Mouse (Mus musculus): Measurements from ENCODE around the gene Trank1. TPM values are rescaled to one million over a fixed set of nuclear protein-coding genes. Genes with fewer than 3 reads are reported as not detected.
A peak's percentile ranks its signal among the peaks of the same experiment; 100 is the strongest.

The Trank1 gene
- polyA plus RNA-seq (2016; fragmentation: Nextera tagmentation; extraction: Ambion mirVana): 0.08 and 0.21 TPM in 2 replicates

DNA sequence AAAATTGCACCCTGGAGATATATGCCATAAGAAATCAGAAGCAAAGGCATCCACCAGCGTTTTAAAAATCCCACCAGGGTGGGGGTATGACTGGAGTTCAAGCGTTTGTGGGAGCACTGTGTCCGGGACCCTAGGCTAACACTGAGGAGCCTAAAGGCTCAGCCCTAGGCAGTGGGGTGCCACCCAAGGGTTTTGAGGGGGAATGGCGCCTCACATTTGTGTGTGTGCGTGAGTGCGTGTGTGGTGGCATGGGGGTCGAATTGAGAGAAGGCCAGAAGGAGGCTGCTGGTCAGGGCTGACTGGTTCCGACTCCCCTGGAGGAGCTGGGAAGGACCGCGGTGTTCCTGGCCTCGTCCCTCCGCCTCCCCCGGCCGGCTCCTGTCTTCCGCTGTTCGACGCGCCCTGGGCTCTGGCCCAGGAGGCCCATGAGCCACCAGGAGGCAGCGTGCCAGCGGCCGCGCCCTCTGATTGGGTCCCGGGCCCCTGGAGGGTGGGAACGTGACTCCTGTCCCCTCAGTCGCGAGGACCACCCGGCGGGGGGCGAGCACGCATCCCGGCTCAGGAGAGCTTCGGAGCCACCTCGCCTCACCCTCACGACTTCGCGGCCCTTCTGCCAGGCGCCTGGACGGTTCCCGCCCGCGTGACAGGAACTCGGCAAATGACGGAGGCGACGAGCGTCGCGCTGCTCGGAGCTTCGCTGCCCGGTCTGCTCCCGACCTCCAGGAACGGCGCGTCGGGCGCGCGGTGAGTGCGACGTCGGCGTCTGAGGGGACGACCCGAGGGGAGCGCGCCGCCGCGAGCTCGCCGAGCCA, at the start of gene Trank1:
Gene Trank1, plus strand, starts transcription at position 709 of the 812 bp plus-strand sequence.
- H3K9me3 ChIP-seq: no peaks in the 10 kb centered on the region
- H3K36me3 ChIP-seq: no peaks in the 10 kb centered on the region
- H3K4me3 ChIP-seq: peak within 1 kb of the TSS; percentile 67
- DNase-seq (ENCODE audit: low spot score): no peak
- peaks cover 16% of the 10 kb centered on the region for H3K4me1 ChIP-seq
- WGBS: 10% methylated on average over 68 of the region's 72 CpGs
- H3K27ac ChIP-seq: peak within 1 kb of the TSS; percentile 56
- peaks cover 67% of the 10 kb centered on the region for H3K27me3 ChIP-seq (ENCODE audit: insufficient read depth, poor library complexity, severe bottlenecking)

DNA sequence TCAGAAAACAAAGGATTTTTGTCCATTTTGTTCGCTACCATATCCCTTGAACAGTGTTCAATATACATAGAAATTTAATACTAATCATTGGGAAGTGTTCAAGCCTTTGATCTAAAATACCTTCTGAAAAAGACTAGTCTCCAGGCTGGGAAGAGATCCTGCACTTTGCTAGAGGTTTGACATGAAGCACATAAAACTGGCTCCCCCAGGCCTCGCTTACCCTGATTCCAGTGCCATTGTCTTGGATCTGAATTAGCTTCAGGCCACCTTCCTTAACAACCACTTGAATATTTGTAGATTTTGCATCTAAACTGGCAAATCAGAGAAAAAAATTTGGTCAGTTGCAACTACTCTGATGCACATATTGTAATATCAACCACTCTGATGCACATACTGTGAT, 43.5 kb upstream of the Trank1 start:
- WGBS: 90% methylated on average over 2 of the region's 2 CpGs
- Histone ChIP-seq H3K36me3 (peaks cover 40% of the 10 kb centered on the region), H3K9me3 (no peaks in the 10 kb centered on the region), H3K4me1 (peaks cover 8% of the 10 kb centered on the region; the same call in 1 of the 2 replicates), H3K27me3 (ENCODE audit: insufficient read depth, poor library complexity, severe bottlenecking) (no peaks in the 10 kb centered on the region), H3K27ac (no peak overlapping the region), H3K4me3 (no peak overlapping the region)
- DNase-seq (ENCODE audit: low spot score): peak; percentile 61

DNA sequence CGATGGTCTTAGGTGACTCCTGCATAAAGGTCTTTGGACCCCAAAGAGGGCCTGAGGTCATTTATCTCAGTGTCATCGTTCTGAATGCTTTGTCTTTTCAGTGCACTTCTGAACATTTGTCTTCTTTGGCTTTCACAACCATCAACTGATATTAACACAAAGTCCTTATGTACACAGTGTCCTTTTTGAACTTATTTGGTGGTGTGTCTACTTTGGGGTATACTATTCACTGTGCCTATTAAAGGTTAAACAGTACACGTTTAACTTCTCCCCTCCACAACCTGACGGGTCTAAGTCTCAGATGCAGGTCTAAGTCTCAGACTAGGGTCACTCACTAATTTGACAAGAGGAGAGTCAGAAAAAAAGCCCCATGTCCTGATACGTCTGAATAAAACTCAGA, 40.9 kb upstream of the Trank1 start:
- DNase-seq (ENCODE audit: low spot score): no peak
- Histone ChIP-seq H3K36me3 (peaks cover 24% of the 10 kb centered on the region), H3K27ac (peak overlapping the region; percentile 97), H3K9me3 (no peaks in the 10 kb centered on the region), H3K27me3 (ENCODE audit: insufficient read depth, poor library complexity, severe bottlenecking) (no peaks in the 10 kb centered on the region), H3K4me1 (peaks cover 33% of the 10 kb centered on the region), H3K4me3 (peak overlapping the region; percentile 81)
- 17% methylated on average over 5 of the region's 5 CpGs for WGBS

DNA sequence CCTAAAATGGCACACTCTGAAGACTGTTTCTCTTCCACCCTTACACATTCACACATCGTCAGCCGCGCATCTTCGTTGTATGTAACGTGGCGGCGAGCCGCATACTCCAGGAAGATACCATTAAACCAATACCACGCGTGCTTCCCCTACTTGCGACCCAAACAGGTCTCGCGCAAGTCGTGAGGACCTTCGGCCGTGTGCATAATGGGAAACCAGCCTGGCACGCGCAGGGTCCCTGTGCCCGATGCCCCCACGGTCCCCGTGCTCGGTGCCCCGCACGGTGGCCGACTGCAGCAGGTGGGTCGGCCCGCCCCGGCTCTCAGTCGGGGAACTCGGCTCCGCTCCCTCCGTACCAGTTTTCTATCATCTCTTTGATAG, 40.5 kb upstream of the Trank1 start:
- peaks cover 37% of the 10 kb centered on the region for H3K4me1 ChIP-seq
- H3K27ac ChIP-seq: peak overlapping the region; percentile 97
- no peaks in the 10 kb centered on the region for H3K9me3 ChIP-seq
- peaks cover 22% of the 10 kb centered on the region for H3K36me3 ChIP-seq
- 1% methylated on average over 32 of the region's 32 CpGs for WGBS
- no peaks in the 10 kb centered on the region for H3K27me3 ChIP-seq (ENCODE audit: insufficient read depth, poor library complexity, severe bottlenecking)
- H3K4me3 ChIP-seq: peak overlapping the region; percentile 81
- no peak for DNase-seq (ENCODE audit: low spot score)

DNA sequence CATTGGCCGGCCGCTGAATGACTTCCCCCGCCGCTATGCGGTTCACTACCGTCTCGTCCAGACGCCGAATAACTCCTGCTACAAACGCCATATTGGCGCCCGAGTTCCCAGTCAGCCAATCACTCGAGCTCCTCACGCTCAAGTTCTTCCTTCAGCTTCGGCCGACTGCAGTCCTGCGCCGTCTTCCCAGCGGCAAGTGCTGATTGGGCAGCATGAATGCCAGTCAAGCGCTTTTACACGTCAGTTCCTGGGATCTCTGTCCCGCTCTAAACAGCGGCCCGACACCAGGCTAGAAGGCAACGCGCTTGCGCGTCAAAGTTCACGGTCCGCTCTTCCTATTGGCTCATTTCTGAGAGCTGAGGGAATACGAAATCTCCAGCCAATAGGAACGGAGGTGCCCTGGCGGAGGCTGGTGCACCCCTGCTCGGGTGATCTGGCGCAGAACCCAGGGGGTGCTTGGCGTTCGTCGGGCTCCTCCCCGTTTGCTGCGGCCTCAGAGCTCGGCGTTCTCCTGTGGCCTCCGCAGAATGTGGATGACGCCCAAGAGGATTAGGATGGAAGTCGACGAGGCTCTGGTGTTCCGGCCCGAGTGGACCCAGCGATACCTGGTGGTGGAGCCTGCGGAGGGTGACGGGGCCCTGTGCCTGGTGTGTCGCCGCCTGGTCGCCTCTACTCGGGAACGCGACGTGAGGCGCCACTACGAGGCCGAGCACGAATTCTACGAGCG, 39.9 kb upstream of the Trank1 start, which contains the start of the genes Mlh1 and Epm2aip1:
Gene Mlh1, minus strand, starts transcription at position 358 of the 727 bp plus-strand sequence.
Gene Epm2aip1, plus strand, starts transcription at position 496 of the 727 bp plus-strand sequence.
- WGBS: under 1% methylated on average over 64 of the region's 64 CpGs

DNA sequence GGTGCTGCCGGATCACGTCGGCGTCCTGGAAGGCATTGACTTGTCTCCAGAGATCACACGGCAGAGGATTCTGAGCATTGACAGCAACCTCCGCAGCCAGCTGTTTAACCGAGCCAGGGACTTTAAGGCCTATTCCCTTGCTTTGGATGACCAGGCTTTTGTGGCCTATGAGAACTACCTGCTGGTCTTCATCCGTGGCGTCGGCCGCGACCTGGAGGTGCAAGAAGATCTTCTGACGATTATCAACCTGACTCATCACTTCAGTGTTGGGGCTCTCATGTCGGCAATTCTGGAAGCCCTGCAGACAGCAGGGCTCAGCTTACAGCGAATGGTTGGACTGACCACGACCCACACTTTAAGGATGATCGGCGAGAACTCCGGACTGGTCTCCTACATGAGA, 39.2 kb upstream of the Trank1 start:
- 15% methylated on average over 19 of the region's 19 CpGs for WGBS
- no peak for DNase-seq (ENCODE audit: low spot score)
- peak overlapping the region; percentile 96 for H3K27ac ChIP-seq
- H3K4me3 ChIP-seq: peak overlapping the region; percentile 81
- H3K27me3 ChIP-seq (ENCODE audit: insufficient read depth, poor library complexity, severe bottlenecking): no peaks in the 10 kb centered on the region
- no peaks in the 10 kb centered on the region for H3K9me3 ChIP-seq
- peaks cover 43% of the 10 kb centered on the region for H3K4me1 ChIP-seq
- peaks cover 20% of the 10 kb centered on the region for H3K36me3 ChIP-seq

More for the DNA sequence above, 39.9 kb upstream of the Trank1 start, which contains the start of the genes Mlh1 and Epm2aip1:
- Histone ChIP-seq H3K9me3 (no peaks in the 10 kb centered on the region), H3K36me3 (peaks cover 20% of the 10 kb centered on the region), H3K4me1 (peaks cover 43% of the 10 kb centered on the region), H3K27me3 (ENCODE audit: insufficient read depth, poor library complexity, severe bottlenecking) (no peaks in the 10 kb centered on the region), H3K27ac (peak within 1 kb of the TSS; percentile 97), H3K4me3 (peak within 1 kb of the TSS; percentile 81)
- DNase-seq (ENCODE audit: low spot score): peak; percentile 100

DNA sequence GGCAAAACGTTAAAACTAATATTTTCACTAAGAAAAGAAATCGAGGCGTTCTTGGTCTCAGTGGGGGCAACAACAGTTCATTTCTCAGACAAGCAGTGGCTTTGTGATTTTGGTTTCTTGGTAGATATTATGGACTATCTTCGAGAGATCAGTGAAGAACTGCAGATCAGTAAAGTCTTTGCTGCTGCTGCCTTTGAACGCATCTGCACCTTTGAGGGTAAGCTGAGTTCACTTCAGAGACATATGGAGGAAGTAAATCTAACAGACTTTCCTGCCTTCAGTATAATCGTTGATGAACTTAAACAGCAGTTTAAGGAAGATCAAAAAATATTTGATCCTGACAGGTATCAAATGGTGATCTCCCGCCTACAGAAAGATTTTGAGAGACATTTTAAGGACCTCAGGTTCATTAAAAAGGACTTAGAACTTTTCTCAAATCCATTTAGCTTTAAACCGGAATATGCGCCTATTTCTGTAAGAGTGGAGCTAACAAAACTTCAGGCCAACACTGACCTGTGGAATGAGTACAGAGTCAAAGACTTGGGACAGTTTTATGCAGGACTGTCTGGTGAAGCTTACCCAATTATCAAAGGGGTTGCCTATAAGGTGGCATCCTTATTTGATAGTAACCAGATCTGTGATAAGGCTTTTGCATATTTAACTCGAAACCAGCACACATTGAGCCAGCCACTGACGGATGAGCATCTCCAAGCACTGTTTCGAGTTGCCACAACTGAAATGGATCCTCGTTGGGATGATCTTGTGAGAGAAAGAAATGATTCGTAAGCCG, 38.3 kb upstream of the Trank1 start:
- DNase-seq (ENCODE audit: low spot score): no peak
- H3K27me3 ChIP-seq (ENCODE audit: insufficient read depth, poor library complexity, severe bottlenecking): no peaks in the 10 kb centered on the region
- no peaks in the 10 kb centered on the region for H3K9me3 ChIP-seq
- H3K36me3 ChIP-seq: peaks cover 25% of the 10 kb centered on the region
- peaks cover 43% of the 10 kb centered on the region for H3K4me1 ChIP-seq
- peak overlapping the region; percentile 96; the same call in 1 of the 2 replicates for H3K27ac ChIP-seq
- peak overlapping the region; percentile 81 for H3K4me3 ChIP-seq
- 72% methylated on average over 15 of the region's 15 CpGs for WGBS

DNA sequence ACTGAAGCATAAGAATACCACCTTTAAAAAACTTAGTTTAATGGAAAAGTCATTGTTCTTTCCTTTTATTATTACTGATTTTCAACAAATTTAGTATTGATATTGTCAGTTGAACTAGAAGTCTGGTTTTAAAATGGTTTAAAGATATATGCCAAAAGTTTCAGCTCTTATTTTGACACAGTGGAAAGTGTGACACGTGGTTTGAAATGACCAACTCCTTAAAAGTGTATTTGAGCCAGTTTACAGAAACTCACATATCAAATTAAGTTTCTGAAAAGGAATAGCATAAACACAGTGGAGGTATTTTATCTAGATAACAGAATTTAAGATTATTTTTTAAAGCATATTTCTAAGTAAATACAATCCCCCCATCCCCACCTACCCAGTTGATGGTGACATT, 37.6 kb upstream of the Trank1 start:
- peak overlapping the region; percentile 81; the same call in 1 of the 2 replicates for H3K4me3 ChIP-seq
- peaks cover 43% of the 10 kb centered on the region for H3K4me1 ChIP-seq
- DNase-seq (ENCODE audit: low spot score): no peak
- no peaks in the 10 kb centered on the region for H3K9me3 ChIP-seq
- H3K27ac ChIP-seq: no peak overlapping the region
- peaks cover 32% of the 10 kb centered on the region for H3K36me3 ChIP-seq
- 92% methylated on average over 1 of the region's 1 CpGs for WGBS
- no peaks in the 10 kb centered on the region for H3K27me3 ChIP-seq (ENCODE audit: insufficient read depth, poor library complexity, severe bottlenecking)

DNA sequence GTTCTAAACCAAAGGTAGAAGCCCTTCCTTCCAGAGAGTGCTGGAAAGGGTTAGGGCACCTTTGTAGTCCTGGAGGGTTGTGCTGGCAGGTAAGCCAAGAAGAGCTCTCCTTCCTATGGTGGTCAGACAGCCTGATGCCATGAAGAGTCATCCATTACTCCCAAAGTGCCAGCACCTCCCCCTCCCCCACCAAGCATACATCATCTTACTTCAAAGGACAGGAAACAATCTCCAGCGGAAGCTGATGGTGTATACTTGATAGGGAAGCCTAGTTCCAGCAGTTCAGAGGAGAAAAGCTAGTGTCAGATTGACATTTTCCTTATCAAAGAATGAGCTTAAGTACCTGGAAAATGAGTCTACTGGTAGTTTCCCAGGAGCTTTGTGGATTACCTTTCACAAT, 36.4 kb upstream of the Trank1 start:
- no peaks in the 10 kb centered on the region for H3K27me3 ChIP-seq (ENCODE audit: insufficient read depth, poor library complexity, severe bottlenecking)
- H3K36me3 ChIP-seq: peaks cover 41% of the 10 kb centered on the region
- no peak for DNase-seq (ENCODE audit: low spot score)
- H3K9me3 ChIP-seq: no peaks in the 10 kb centered on the region
- H3K4me1 ChIP-seq: peaks cover 42% of the 10 kb centered on the region
- H3K27ac ChIP-seq: no peak overlapping the region
- peak overlapping the region; percentile 43 for H3K4me3 ChIP-seq
- WGBS: 9% methylated on average over 1 of the region's 1 CpGs

DNA sequence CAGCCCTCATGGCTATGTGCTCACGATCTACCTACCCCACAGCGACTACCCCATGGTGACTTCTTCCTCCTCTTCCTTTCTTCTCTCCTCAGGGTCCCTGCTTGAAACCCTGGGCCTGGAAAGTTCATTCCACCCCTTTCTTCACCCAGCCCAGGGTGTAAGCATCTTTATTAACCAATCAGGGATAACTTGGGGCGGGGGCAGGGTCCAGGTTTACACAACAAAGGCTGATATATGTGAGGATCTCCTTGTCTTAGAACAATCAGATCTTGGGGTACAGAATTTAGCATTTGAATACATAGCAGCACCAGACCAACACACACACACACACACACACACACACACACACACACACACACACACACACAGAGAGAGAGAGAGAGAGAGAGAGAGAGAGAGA, 26.5 kb upstream of the Trank1 start:
- Histone ChIP-seq H3K36me3 (no peaks in the 10 kb centered on the region), H3K9me3 (no peaks in the 10 kb centered on the region), H3K27me3 (ENCODE audit: insufficient read depth, poor library complexity, severe bottlenecking) (no peaks in the 10 kb centered on the region), H3K4me1 (peaks cover 16% of the 10 kb centered on the region), H3K27ac (no peak overlapping the region), H3K4me3 (no peak overlapping the region)
- DNase-seq (ENCODE audit: low spot score): no peak
- WGBS: 48% methylated on average over 3 of the region's 3 CpGs

DNA sequence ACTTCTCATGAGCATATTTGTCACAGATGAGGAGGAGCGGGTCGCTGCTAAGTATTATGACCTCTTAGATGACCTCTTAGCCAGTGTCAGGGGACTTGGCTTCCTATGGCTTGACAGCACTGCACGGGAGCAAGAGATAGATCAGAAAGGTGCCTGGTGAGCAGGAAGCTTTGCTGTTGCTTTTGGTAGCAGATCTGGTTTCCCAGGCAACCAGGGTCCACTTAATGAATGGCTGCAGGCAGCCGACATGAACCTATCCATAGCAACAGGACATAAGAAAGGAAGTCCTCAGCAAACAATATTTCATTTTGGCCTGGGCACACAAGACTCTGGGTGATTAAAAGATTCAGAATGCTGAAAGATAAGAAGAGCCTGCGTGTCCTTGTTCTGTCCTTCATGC, 25.9 kb upstream of the Trank1 start:
- Histone ChIP-seq H3K9me3 (no peaks in the 10 kb centered on the region), H3K27ac (0 out of 2 replicates have a peak overlapping the region, but pooled peaks have one; percentile 2), H3K4me1 (peaks cover 17% of the 10 kb centered on the region), H3K27me3 (ENCODE audit: insufficient read depth, poor library complexity, severe bottlenecking) (0 out of 2 replicates have a peak, but pooled peaks cover 3% of the 10 kb centered on the region), H3K4me3 (no peak overlapping the region), H3K36me3 (no peaks in the 10 kb centered on the region)
- DNase-seq (ENCODE audit: low spot score): peak; percentile 80
- 16% methylated on average over 5 of the region's 5 CpGs for WGBS

DNA sequence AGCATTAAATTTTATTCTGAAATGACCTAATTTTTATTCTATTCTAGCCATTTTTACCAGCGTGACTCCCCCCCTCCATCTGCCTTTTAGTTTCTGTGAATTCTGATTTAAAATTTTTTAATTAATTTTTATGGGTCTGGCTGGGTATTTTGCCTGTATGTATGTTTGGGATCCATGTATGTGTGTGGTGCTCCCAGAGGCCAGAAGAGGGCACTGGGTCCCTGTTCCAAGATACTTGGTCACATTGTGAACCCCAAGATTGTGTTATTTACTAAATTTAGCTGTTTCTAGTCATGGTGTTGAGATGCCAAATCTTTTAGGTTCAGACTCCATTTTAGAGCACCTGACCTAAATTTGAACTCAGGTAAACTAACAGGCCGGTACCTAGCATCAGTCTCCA, 25.1 kb upstream of the Trank1 start:
- Histone ChIP-seq H3K27ac (no peak overlapping the region), H3K27me3 (ENCODE audit: insufficient read depth, poor library complexity, severe bottlenecking) (0 out of 2 replicates have a peak, but pooled peaks cover 3% of the 10 kb centered on the region), H3K36me3 (no peaks in the 10 kb centered on the region), H3K4me3 (no peak overlapping the region), H3K4me1 (peaks cover 17% of the 10 kb centered on the region), H3K9me3 (no peaks in the 10 kb centered on the region)
- WGBS: 81% methylated on average over 2 of the region's 2 CpGs
- no peak for DNase-seq (ENCODE audit: low spot score)

Measured in heart, embryonic 10.5 days (tissue).